Mouse (Mus musculus) brain, adult 2 months (tissue): ENCODE measurements around the gene Hoxd8.
A peak's percentile ranks its signal among the peaks of the same experiment; 100 is the strongest.

Experiments
- DNase-seq: peaks from one replicate; pipeline ENCODE4 v3.0.0; 2011; ENCODE audit warnings: low read depth, low spot score

The Hoxd8 gene

DNA sequence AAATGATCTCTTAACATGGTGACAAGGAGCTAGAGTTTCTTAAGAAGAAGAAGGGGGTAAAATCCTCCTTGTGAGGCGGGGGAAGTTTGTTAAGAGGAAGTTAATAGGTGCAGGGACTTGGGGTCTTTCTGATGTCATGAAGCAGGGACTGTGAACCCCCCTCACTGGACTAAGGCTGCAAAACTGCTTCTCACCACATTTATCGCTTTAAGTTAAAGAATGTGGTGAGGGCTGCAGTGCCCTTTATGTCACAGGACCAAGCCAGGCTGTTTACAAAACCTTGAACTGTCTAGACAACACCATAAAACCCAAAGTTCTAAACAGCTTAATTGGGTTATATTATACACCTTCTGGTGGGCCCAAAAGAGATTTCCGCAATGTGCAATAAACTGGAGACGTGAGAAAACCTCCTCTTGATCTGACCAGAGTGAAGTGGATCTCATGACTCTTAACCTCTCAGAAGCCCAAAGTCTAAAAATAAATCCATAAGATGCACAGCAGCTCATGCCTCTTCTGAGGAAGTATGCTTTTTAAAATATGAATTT is 19.3 kb upstream of the Hoxd8 start:
- DNase-seq = no peak

DNA sequence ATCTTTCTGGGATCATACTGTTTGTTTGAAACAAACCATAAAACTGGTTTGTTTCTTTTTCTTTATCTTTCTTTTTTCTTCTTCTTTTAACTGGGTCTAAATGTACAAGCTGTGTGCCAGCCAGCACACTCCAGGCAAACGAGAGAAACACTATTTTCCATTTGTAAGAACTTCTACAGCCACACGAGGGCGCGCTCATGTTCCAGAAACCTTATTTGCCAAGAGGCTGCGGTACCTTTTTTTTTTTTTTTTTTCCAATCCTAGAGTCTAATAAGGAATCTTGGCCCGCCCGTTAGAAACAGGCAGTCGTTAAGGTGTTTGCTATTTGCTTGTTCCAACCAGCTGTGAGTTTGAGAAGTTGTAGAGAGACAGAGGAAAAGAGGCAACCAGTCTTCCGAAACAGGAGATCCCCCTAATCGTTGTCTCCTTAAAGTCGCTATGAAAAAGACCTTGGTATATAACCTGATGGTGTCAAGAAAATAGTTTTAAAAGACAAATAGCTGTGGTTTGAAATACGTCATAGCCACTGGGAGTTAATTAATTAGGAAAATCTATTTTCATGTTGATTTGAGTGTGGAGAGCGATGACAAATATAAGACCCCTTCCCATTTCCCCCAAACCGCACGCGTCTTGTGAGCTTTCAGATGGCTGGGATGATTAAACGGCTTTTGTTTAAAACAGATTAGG is 18.0 kb upstream of the Hoxd8 start:
- DNase-seq = peak; percentile 70

GRCm38 (mm10) chr2:74686988-74687697 is 17.3 kb upstream of the Hoxd8 start:
- DNase-seq = no peak

- no peak for DNase-seq
Observed at GRCm38 (mm10) chr2:74687698-74688555, 16.5 kb upstream of the Hoxd8 start.

- no peak for DNase-seq
Observed at GRCm38 (mm10) chr2:74688795-74689573, 15.4 kb upstream of the Hoxd8 start.

GRCm38 (mm10) chr2:74689574-74690337 is 14.7 kb upstream of the Hoxd8 start:
- no peak for DNase-seq

DNA sequence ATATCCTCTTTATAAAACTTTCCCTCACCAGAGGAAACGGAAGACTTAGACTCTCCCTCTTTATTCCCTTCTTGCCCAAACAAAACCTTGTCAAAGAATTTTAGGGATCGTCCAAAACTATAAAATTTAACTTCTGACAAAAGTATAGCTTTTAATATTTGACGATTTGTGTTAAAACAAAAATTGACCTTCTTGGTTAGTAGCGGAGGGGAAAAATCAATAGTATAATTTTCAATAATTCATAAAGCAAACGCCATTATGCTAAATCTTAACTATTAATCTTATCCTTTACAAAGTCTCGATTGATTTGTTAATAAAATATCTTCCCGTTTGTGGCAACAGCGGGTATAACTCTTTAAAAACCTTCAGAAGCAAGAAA is 14.1 kb upstream of the Hoxd8 start:
- DNase-seq = no peak

DNA sequence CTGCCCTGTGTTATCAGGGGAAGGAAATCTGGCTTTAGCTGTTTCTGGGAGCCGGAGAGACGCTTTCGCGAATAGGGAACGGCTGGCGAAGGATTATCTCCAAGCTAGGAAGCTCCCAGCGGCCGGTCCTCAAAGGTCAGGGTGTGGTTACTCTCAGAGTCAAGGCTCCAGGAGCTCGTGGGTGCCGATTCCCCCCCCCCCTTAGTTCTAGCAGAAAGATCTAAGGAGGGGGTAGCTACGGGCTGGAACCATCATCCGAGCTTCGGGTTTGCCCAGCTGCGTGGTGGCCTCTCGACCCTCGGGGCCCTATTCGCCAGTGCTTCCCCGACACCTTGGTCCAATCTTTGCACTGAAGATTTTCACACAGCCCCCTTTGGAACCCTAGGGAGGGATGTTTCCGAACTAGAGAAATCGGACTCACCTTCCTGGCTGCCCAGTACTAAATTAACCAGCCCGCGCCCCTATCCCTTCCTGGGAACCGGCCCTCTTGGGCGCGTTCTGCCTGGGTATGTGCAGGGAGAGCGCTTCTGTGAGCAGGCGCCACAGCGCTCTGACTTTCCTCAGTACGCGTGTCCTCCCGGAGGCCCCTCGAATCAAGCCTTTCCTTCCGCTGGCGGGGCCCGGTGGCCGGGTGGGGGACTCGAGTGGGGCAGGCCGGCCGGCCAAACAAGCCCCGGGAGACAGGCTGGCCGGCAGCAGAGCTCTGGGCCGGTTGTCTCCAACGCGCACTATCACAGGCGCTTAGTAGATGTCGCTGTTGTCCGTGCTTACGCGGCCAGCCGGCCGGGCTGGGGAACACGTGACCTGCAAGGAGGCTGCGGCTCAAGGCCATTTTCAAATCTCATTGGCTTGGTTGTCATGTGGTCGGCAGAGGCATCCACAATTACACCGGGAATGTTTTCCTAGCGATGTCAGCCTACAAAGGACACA is 13.1 kb upstream of the Hoxd8 start, which contains the start of gene Hoxd10:
Gene Hoxd10 (plus strand): TSS at position 903 of the 930 bp plus-strand sequence.
- DNase-seq = no peak

- no peak for DNase-seq
Observed at GRCm38 (mm10) chr2:74691995-74692807, 12.2 kb upstream of the Hoxd8 start.

DNA sequence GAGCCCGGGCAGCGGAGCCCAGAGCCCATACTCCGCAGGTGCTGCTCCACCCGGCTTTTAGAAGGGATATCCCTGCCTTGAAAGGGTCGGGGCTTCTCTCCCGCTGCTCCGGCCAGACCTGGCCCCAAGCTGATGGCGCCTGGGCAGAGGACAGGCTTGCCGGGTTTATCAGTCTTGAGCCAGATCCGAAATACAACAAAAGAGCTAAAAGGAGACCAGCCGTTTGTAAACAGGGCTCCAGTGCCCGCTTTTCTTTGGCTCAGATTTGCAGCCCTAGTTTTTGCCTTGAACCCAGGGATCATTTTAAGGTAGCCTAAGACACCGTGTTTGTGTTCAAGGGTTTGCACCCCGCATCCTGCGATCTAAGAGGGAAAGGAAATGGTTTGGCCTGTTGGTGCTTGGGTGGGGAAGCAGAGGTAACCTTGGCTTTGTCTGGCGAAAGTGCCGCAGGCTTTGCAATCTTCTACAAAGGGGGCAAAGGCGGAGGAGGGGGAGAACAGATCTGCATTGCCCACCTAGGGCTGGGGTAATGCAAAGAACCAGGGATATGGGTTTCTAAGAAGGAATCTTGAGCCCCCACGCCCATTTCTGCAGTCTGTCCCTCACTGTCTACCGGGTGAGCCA is 11.5 kb upstream of the Hoxd8 start:
- no peak for DNase-seq

GRCm38 (mm10) chr2:74693432-74693827 is 11.0 kb upstream of the Hoxd8 start:
- DNase-seq = no peak

DNA sequence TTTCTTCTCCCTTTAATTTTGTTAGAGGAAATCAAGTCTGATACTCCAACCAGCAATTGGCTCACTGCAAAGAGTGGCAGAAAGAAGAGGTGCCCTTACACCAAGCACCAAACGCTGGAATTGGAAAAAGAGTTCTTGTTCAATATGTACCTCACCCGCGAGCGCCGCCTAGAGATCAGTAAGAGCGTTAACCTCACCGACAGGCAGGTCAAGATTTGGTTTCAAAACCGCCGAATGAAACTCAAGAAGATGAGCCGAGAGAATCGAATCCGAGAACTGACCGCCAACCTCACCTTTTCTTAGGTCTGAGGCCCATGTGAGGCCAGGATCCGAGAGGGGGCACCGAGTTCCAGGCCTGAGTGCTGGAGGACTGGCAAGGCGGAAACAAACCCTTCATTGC is 10.3 kb upstream of the Hoxd8 start:
- no peak for DNase-seq

- DNase-seq = no peak
Observed at GRCm38 (mm10) chr2:74695383-74695782, 9.0 kb upstream of the Hoxd8 start.

DNA sequence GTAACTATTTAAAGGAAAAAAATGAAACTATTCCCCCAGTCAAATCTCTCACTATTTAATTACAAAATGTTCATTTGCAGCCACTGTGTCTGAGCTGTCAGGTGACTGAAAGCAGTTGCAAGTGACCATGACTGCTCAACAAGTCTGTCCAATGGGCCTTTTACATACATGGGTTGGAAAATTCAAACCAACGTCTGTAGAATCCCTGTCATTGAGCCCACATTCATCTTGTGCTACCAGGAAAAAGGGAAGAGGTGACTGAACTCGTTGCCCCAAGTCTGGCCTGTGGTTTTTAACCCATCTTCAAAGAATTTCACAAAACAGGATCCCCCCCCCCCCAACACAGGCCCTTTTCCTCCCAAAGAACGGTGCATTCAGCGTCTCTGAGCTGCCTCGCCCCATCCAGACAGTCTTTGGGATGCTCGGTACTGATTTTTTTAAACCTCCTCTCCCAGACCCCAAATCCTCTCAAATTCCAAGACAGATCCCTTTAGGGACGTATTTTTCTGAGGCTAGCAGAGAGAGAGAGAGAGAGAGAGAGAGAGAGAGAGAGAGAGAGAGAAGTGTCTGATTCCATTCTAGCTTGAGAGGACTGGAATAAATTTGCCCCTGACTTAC is 8.5 kb upstream of the Hoxd8 start:
- no peak for DNase-seq

- no peak for DNase-seq
Observed at GRCm38 (mm10) chr2:74696442-74697335, 7.7 kb upstream of the Hoxd8 start.

DNA sequence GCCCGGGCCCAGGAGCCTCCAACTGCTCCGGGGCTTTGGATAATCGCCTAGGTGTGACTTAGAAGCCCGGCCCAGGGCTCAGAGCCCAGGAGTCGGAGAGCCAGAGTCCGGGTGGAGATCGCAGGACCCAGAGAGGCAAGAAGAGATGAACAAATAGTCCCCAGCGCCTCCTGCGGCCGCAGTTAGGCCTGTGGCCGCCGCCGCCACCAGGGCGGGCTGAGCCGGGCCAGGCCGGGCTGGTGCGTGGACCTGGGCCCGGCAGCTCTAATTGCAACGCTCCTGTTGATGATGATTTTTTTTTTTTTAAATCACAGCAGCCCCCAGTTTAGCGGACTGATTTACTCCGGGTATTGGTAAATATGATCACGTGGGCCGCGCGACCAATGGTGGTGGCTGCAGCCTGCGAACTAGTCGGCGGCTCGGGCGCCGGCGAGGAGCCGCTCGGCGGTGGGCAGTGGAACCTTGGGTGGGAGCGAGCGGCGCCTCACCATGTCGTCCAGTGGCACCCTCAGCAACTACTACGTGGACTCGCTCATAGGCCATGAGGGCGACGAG is 6.8 kb upstream of the Hoxd8 start, which contains the start of gene Hoxd9:
Gene Hoxd9 (plus strand): TSS at position 161 of the 555 bp plus-strand sequence.
- no peak for DNase-seq
